Comparison of ENCODE assay signal across 18 mouse cellular contexts in genomic region chr15:81122535-81122934, GRCm38 (mm10).
DNase-seq lines count a peak whose midpoint lies in the region; ATAC-seq lines count a peak whose summit lies in the region.
"Had no signal": no experiment of that assay in that cellular context is flagged by ENCODE, and none has a peak within 500 bp of the region (broad histone marks: within the 10 kb centered on the region; RNA-seq: fewer than 3 reads in every experiment).

No protein-coding gene starts in this region.

- H3K9ac ChIP-seq in midbrain, embryonic 12.5 days (replicated peaks), result no peak overlapping the region
- no peak overlapping the region for H3K9ac ChIP-seq in midbrain, embryonic 14.5 days (replicated peaks; ENCODE audit: low read length)
- no peak overlapping the region for H3K9ac ChIP-seq in hindbrain, embryonic 12.5 days
- H3K9ac ChIP-seq: embryonic facial prominence, embryonic 12.5 days; heart, embryonic 12.5 days; liver, embryonic 15.5 days had no signal

- no peak overlapping the region for H3K4me2 ChIP-seq in midbrain, embryonic 12.5 days (replicated peaks)
- H3K4me2 ChIP-seq in midbrain, embryonic 14.5 days (ENCODE audit: low read length), result no peak overlapping the region
- H3K4me2 ChIP-seq in hindbrain, embryonic 12.5 days (replicated peaks), result no peak overlapping the region
- H3K4me2 ChIP-seq: embryonic facial prominence, embryonic 12.5 days; heart, embryonic 12.5 days; liver, embryonic 15.5 days had no signal

- no peak for ATAC-seq in midbrain, embryonic 12.5 days (ENCODE audit: low FRiP score, low read depth)
- ATAC-seq in midbrain, embryonic 14.5 days (ENCODE audit: low FRiP score, low TSS enrichment), result no peak
- ATAC-seq in hindbrain, embryonic 12.5 days (ENCODE audit: low FRiP score), result peak; percentile 48; the same call in 1 of the 2 replicates
- ATAC-seq: activated CD4-positive, CD25-positive, alpha-beta regulatory T cell, adult 4 months; intestine, postnatal 0 days had no signal

- DNase-seq in heart, adult 11 months, result peak; percentile 53
- no peak for DNase-seq in heart, adult 18-20 months
- no peak for DNase-seq in midbrain, embryonic 14.5 days
- no peak for DNase-seq in kidney, adult 9 months
- DNase-seq in heart, adult 9 months (ENCODE audit: low spot score in 2 of 2), result no peak
- DNase-seq: cerebellum, postnatal 14 days; gastrocnemius, postnatal 10 days; heart, postnatal 4 days; kidney, postnatal 10 days; lung, postnatal 10 days; thymus, postnatal 36 days had no signal

- no peaks in the 10 kb centered on the region for H3K36me3 ChIP-seq in midbrain, embryonic 12.5 days
- H3K36me3 ChIP-seq in midbrain, embryonic 14.5 days (ENCODE audit: control insufficient read depth, insufficient read depth, low read length), result no peaks in the 10 kb centered on the region
- H3K36me3 ChIP-seq in hindbrain, embryonic 12.5 days, result no peaks in the 10 kb centered on the region
- H3K36me3 ChIP-seq: embryonic facial prominence, embryonic 12.5 days; heart, embryonic 12.5 days; liver, embryonic 15.5 days had no signal

- no peak overlapping the region for H3K4me3 ChIP-seq in midbrain, embryonic 12.5 days
- H3K4me3 ChIP-seq in midbrain, embryonic 14.5 days (replicated peaks; ENCODE audit: low read depth, low read length), result no peak overlapping the region
- H3K4me3 ChIP-seq in hindbrain, embryonic 12.5 days, result no peak overlapping the region
- H3K4me3 ChIP-seq: embryonic facial prominence, embryonic 12.5 days; heart, embryonic 12.5 days; liver, embryonic 15.5 days had no signal

- peaks cover 9% of the 10 kb centered on the region; the same call in 1 of the 2 replicates for H3K4me1 ChIP-seq in midbrain, embryonic 12.5 days
- 0 out of 2 replicates have a peak, but pooled peaks cover 2% of the 10 kb centered on the region for H3K4me1 ChIP-seq in midbrain, embryonic 14.5 days (ENCODE audit: control insufficient read depth, insufficient read depth, low read length)
- peaks cover 22% of the 10 kb centered on the region for H3K4me1 ChIP-seq in hindbrain, embryonic 12.5 days
- H3K4me1 ChIP-seq: liver, embryonic 15.5 days had no signal

- peak overlapping the region; percentile 58; the same call in 1 of the 2 replicates for H3K27ac ChIP-seq in midbrain, embryonic 12.5 days (replicated peaks)
- H3K27ac ChIP-seq in midbrain, embryonic 14.5 days (replicated peaks; ENCODE audit: low read depth, low read length), result no peak overlapping the region
- H3K27ac ChIP-seq in hindbrain, embryonic 12.5 days, result peak overlapping the region; percentile 66
- H3K27ac ChIP-seq: embryonic facial prominence, embryonic 12.5 days; liver, embryonic 15.5 days had no signal

- no peaks in the 10 kb centered on the region for H3K27me3 ChIP-seq in midbrain, embryonic 12.5 days
- no peaks in the 10 kb centered on the region for H3K27me3 ChIP-seq in midbrain, embryonic 14.5 days (ENCODE audit: control insufficient read depth, insufficient read depth, low read length)
- no peaks in the 10 kb centered on the region for H3K27me3 ChIP-seq in hindbrain, embryonic 12.5 days
- H3K27me3 ChIP-seq: embryonic facial prominence, embryonic 12.5 days; heart, embryonic 12.5 days; liver, embryonic 15.5 days had no signal

- WGBS in midbrain, embryonic 12.5 days, result 35% methylated on average over 4 of the region's 4 CpGs
- WGBS in midbrain, embryonic 14.5 days, result 33% methylated on average over 4 of the region's 4 CpGs
- WGBS in hindbrain, embryonic 12.5 days, result 40% methylated on average over 4 of the region's 4 CpGs

- no peaks in the 10 kb centered on the region for H3K9me3 ChIP-seq in midbrain, embryonic 12.5 days
- no peaks in the 10 kb centered on the region for H3K9me3 ChIP-seq in midbrain, embryonic 14.5 days (ENCODE audit: control insufficient read depth, low read length)
- H3K9me3 ChIP-seq in hindbrain, embryonic 12.5 days (replicated peaks), result no peaks in the 10 kb centered on the region
- H3K9me3 ChIP-seq: embryonic facial prominence, embryonic 12.5 days; heart, embryonic 12.5 days; liver, embryonic 15.5 days had no signal
